Mouse (Mus musculus) kidney, adult 2 months (tissue): ENCODE measurements at regions not wholly inside any gene's neighbourhood (a gene's known extent, or its start where the extent isn't known, plus 50 kb on each side); places are given as distances from the start of the nearest gene placed in this dataset.

Source experiments
- CTCF ChIP-seq: fragments of 200-500 bp; conservative IDR thresholded peaks from 2 replicates; pipeline ENCODE4 v1.5.1; 2011; ENCODE audit warnings: low read depth, mild to moderate bottlenecking, control low read depth, low read length, moderate library complexity, mixed read lengths; ENCODE audit not compliant: insufficient read depth, insufficient read length
- POLR2A ChIP-seq: fragments of 200-500 bp; IDR thresholded peaks from one replicate; pipeline ENCODE4 v1.6.1; 2011; ENCODE audit warnings: low read depth, low read length, control low read depth

- TF ChIP-seq CTCF (no peak), POLR2A (no peak)
These were observed 359.4 kb upstream of the Adgrl2 start for GRCm38 (mm10) chr3:149349731-149350130.
